Mouse (Mus musculus) liver, embryonic 16.5 days (tissue): ENCODE results near the gene Foxr1. TPM values are rescaled to one million over a fixed set of nuclear protein-coding genes. Genes with fewer than 3 reads are reported as not detected.
A peak's percentile ranks its signal among the peaks of the same experiment; 100 is the strongest.

Experiments
- ATAC-seq: fragments of 200-750 bp; cut with Nextera tagmentation; 2 replicates; pipeline ENCODE4 v1.8.0; 2017; ENCODE audit warnings: low read depth, mild to moderate bottlenecking, moderate number of reproducible peaks, moderate library complexity
- H3K27ac ChIP-seq: fragments of 300-500 bp; sonication (generic); 2 replicates; pipeline ENCODE4 v1.5.1; 2014; ENCODE audit warnings: mild to moderate bottlenecking, low read length
- H3K27me3 ChIP-seq: fragments of 300-500 bp; sonication (generic); 2 replicates; pipeline ENCODE4 v1.6.1; 2014; ENCODE audit warnings: low read depth, low read length, mixed read lengths; ENCODE audit not compliant: control insufficient read depth, insufficient read depth
- H3K36me3 ChIP-seq: fragments of 300-500 bp; sonication (generic); 2 replicates; pipeline ENCODE4 v1.6.1; 2014; ENCODE audit warnings: mild to moderate bottlenecking; ENCODE audit not compliant: control insufficient read depth, insufficient read depth
- H3K4me1 ChIP-seq: fragments of 300-500 bp; sonication (generic); 2 replicates; pipeline ENCODE4 v1.6.1; 2014; ENCODE audit warnings: low read depth, low read length, mixed read lengths; ENCODE audit not compliant: control insufficient read depth
- H3K4me2 ChIP-seq: fragments of 300-500 bp; sonication (generic); 2 replicates; pipeline ENCODE4 v1.6.1; 2014; ENCODE audit warnings: low read depth, low read length, mixed read lengths
- H3K4me3 ChIP-seq: fragments of 300-500 bp; sonication (generic); 2 replicates; pipeline ENCODE4 v1.5.1; 2014; ENCODE audit warnings: low read depth, mild to moderate bottlenecking, low read length
- H3K9ac ChIP-seq: fragments of 300-500 bp; sonication (generic); 2 replicates; pipeline ENCODE4 v1.6.1; 2014; ENCODE audit warnings: low read depth, low read length
- H3K9me3 ChIP-seq: fragments of 300-500 bp; sonication (generic); replicated peaks from 2 replicates; pipeline ENCODE4 v1.6.1; 2016; ENCODE audit warnings: low read length; ENCODE audit not compliant: control insufficient read depth
- WGBS: fragments of 180-500 bp; shearing (Covaris S2); extraction: QIAGEN DNeasy Blood & Tissue Kit; methylation state at CpG from one replicate; pipeline ENCODE4 v1.1.7; 2014; ENCODE audit not compliant: insufficient replicate concordance; 5-methylcytosine and 5-hydroxymethylcytosine counted together
- polyA plus RNA-seq: library from polyadenylated mRNA; unstranded; fragments of >200 nt; fragmentation: Nextera tagmentation; extraction: Ambion mirVana; gene quantifications from 2 replicates; pipeline ENCODE4 v1.2.1, GENCODE M21; 2015

Foxr1 gene
- polyA plus RNA-seq, 1 experiment from 2014 or later: not detected

GRCm38 (mm10) chr9:44399114-44399794 is 41.7 kb downstream of the Foxr1 start:
- peak overlapping the region; percentile 85 for H3K4me3 ChIP-seq
- H3K27ac ChIP-seq: no peak overlapping the region
- H3K36me3 ChIP-seq: peaks cover 27% of the 10 kb centered on the region
- H3K27me3 ChIP-seq: no peaks in the 10 kb centered on the region
- WGBS: 82% methylated on average over 13 of the region's 13 CpGs
- H3K4me2 ChIP-seq: peak overlapping the region; percentile 96
- no peak for ATAC-seq
- H3K4me1 ChIP-seq: peaks cover 25% of the 10 kb centered on the region
- no peaks in the 10 kb centered on the region for H3K9me3 ChIP-seq
- peak overlapping the region; percentile 50; the same call in 1 of the 2 replicates for H3K9ac ChIP-seq

GRCm38 (mm10) chr9:44398551-44398950 is 42.4 kb downstream of the Foxr1 start:
- H3K27me3 ChIP-seq: no peaks in the 10 kb centered on the region
- peak overlapping the region; percentile 76 for H3K27ac ChIP-seq
- H3K4me2 ChIP-seq: peak overlapping the region; percentile 96
- H3K9ac ChIP-seq: peak overlapping the region; percentile 50
- peaks cover 23% of the 10 kb centered on the region for H3K36me3 ChIP-seq
- no peak for ATAC-seq
- 81% methylated on average over 9 of the region's 9 CpGs for WGBS
- H3K4me3 ChIP-seq: peak overlapping the region; percentile 85
- H3K4me1 ChIP-seq: peaks cover 25% of the 10 kb centered on the region
- no peaks in the 10 kb centered on the region for H3K9me3 ChIP-seq

GRCm38 (mm10) chr9:44398087-44398486 is 42.8 kb downstream of the Foxr1 start:
- no peak for ATAC-seq
- 39% methylated on average over 4 of the region's 4 CpGs for WGBS
- H3K9ac ChIP-seq: peak overlapping the region; percentile 90

GRCm38 (mm10) chr9:44396684-44397411 is 44.1 kb downstream of the Foxr1 start, which contains the start of gene Slc37a4:
TSS of gene Slc37a4 (plus strand) at chr9:44396852.
- peak within 1 kb of the TSS; percentile 96 for H3K4me2 ChIP-seq
- peaks cover 13% of the 10 kb centered on the region for H3K36me3 ChIP-seq
- H3K4me1 ChIP-seq: peaks cover 25% of the 10 kb centered on the region
- no peaks in the 10 kb centered on the region for H3K27me3 ChIP-seq
- no peaks in the 10 kb centered on the region for H3K9me3 ChIP-seq
- peak within 1 kb of the TSS; percentile 85 for H3K4me3 ChIP-seq
- H3K27ac ChIP-seq: peak within 1 kb of the TSS; percentile 91
- ATAC-seq: peak; percentile 98
- under 1% methylated on average over 43 of the region's 43 CpGs for WGBS
- peak within 1 kb of the TSS; percentile 90 for H3K9ac ChIP-seq

More at GRCm38 (mm10) chr9:44398087-44398486, 42.8 kb downstream of the Foxr1 start:
- H3K4me2 ChIP-seq: peak overlapping the region; percentile 96
- H3K27me3 ChIP-seq: no peaks in the 10 kb centered on the region
- no peaks in the 10 kb centered on the region for H3K9me3 ChIP-seq
- H3K4me1 ChIP-seq: peaks cover 25% of the 10 kb centered on the region
- peak overlapping the region; percentile 85 for H3K4me3 ChIP-seq
- H3K27ac ChIP-seq: peak overlapping the region; percentile 76
- peaks cover 21% of the 10 kb centered on the region for H3K36me3 ChIP-seq

- Histone ChIP-seq H3K9ac (no peak overlapping the region), H3K27ac (no peak overlapping the region), H3K36me3 (peaks cover 31% of the 10 kb centered on the region), H3K4me3 (no peak overlapping the region), H3K4me1 (peaks cover 7% of the 10 kb centered on the region), H3K4me2 (no peak overlapping the region), H3K27me3 (no peaks in the 10 kb centered on the region), H3K9me3 (no peaks in the 10 kb centered on the region)
- peak; percentile 47 for ATAC-seq
- whole genome bisulfite sequencing: 31% methylated on average over 4 of the region's 4 CpGs
Measured at GRCm38 (mm10) chr9:44391466-44391865, 49.5 kb downstream of the Foxr1 start.

GRCm38 (mm10) chr9:44389273-44389672 is 51.7 kb downstream of the Foxr1 start:
- Histone ChIP-seq H3K36me3 (peaks cover 44% of the 10 kb centered on the region), H3K27me3 (no peaks in the 10 kb centered on the region), H3K9me3 (no peaks in the 10 kb centered on the region), H3K9ac (no peak overlapping the region), H3K4me3 (no peak overlapping the region), H3K4me1 (no peaks in the 10 kb centered on the region), H3K4me2 (no peak overlapping the region), H3K27ac (no peak overlapping the region)
- WGBS: 58% methylated on average over 8 of the region's 8 CpGs
- ATAC-seq: 0 out of 2 replicates have a peak, but pooled peaks have one; percentile 10

GRCm38 (mm10) chr9:44387221-44387620 is 53.7 kb downstream of the Foxr1 start:
- Histone ChIP-seq H3K4me2 (no peak overlapping the region), H3K4me1 (no peaks in the 10 kb centered on the region), H3K4me3 (no peak overlapping the region), H3K27me3 (no peaks in the 10 kb centered on the region), H3K27ac (no peak overlapping the region), H3K9ac (no peak overlapping the region), H3K36me3 (peaks cover 55% of the 10 kb centered on the region), H3K9me3 (no peaks in the 10 kb centered on the region)
- 71% methylated on average over 3 of the region's 3 CpGs for WGBS
- no peak; the same call in 1 of the 2 replicates for ATAC-seq

- Histone ChIP-seq H3K27ac (no peak overlapping the region), H3K27me3 (no peaks in the 10 kb centered on the region), H3K9me3 (no peaks in the 10 kb centered on the region), H3K9ac (no peak overlapping the region), H3K4me1 (peaks cover 10% of the 10 kb centered on the region), H3K4me3 (no peak overlapping the region), H3K4me2 (no peak overlapping the region), H3K36me3 (peaks cover 53% of the 10 kb centered on the region)
- ATAC-seq: no peak
- WGBS: 86% methylated on average over 13 of the region's 13 CpGs
Measured at GRCm38 (mm10) chr9:44384596-44384995, 56.3 kb downstream of the Foxr1 start.
